Mouse (Mus musculus): Measurements from ENCODE around the gene 9530077C05Rik. TPM values are rescaled to one million over a fixed set of nuclear protein-coding genes. Genes with fewer than 3 reads are reported as not detected.

Gene 9530077C05Rik
- polyA plus RNA-seq, 1 experiment, result 0.23 TPM

GRCm38 (mm10) chr9:22387901-22388300 lies 23.4 kb upstream of the 9530077C05Rik start:
- no peaks in the 10 kb centered on the region for H3K36me3 ChIP-seq (ENCODE audit: control insufficient read depth, insufficient read depth, low read length)
- no peaks in the 10 kb centered on the region; the same call in none of the 2 replicates for H3K4me1 ChIP-seq (ENCODE audit: control insufficient read depth, insufficient read depth, insufficient read length, low read length)
- TF ChIP-seq CTCF (IDR thresholded peaks at IDR 0.05; ENCODE audit: extremely low read depth, insufficient read length, insufficient replicate concordance, low read depth, low read length) (no peak), POLR2A (IDR thresholded peaks at IDR 0.05; ENCODE audit: low read depth, low read length) (no peak)
- WGBS, result 10% methylated on average over 6 of the region's 6 CpGs
- H3K4me3 ChIP-seq (ENCODE audit: low read depth, low read length), result no peak overlapping the region
- H3K27ac ChIP-seq (ENCODE audit: insufficient read depth, low read depth, low read length), result no peak overlapping the region
- H3K27me3 ChIP-seq (ENCODE audit: control insufficient read depth, insufficient read depth, low read length), result no peaks in the 10 kb centered on the region

DNA sequence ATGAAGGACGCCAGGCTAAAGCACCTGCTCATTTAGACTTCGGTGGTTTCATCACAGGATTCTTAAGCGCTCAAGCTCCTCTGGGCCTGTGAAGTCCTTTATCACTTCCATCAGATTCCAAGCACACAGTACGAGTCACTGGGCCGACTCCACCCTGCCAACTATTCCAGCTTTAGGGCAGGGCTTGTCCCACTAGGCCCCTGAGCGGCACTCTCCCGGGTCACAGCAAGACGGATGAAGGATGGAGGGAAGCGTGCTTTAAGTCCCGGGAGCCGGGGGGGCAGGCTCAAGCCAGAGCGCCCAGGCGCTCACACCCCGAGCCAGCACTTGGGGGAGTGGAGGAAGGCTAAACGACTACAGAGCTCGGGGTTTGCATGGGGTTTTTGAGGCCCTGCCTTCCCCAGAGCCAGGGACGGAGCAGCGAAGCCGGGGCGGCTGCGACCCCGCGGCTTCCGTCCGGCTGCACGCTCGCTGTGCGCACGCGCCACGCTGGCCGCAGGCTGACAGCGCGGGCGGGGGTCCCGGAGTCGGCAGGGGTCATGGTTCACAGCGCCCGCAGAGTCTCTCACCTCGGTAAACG lies 22.8 kb upstream of the 9530077C05Rik start:
- TF ChIP-seq CTCF (IDR thresholded peaks at IDR 0.05; ENCODE audit: extremely low read depth, insufficient read length, insufficient replicate concordance, low read depth, low read length), result no peak
- TF ChIP-seq POLR2A (IDR thresholded peaks at IDR 0.05; ENCODE audit: low read depth, low read length), result no peak
- no peaks in the 10 kb centered on the region for H3K36me3 ChIP-seq (ENCODE audit: control insufficient read depth, insufficient read depth, low read length)
- H3K27ac ChIP-seq (ENCODE audit: insufficient read depth, low read depth, low read length), result peak overlapping the region; percentile 34; the same call in 1 of the 2 replicates
- no peaks in the 10 kb centered on the region; the same call in none of the 2 replicates for H3K4me1 ChIP-seq (ENCODE audit: control insufficient read depth, insufficient read depth, insufficient read length, low read length)
- under 1% methylated on average over 41 of the region's 41 CpGs for WGBS
- peak overlapping the region; percentile 77 for H3K4me3 ChIP-seq (ENCODE audit: low read depth, low read length)
- no peaks in the 10 kb centered on the region for H3K27me3 ChIP-seq (ENCODE audit: control insufficient read depth, insufficient read depth, low read length)

GRCm38 (mm10) chr9:22389021-22389476 lies 22.3 kb upstream of the 9530077C05Rik start, which contains the start of gene Anln:
Gene Anln, minus strand, starts transcription at chr9:22389188.
- peak within 1 kb of the TSS; percentile 77 for H3K4me3 ChIP-seq (ENCODE audit: low read depth, low read length)
- no peaks in the 10 kb centered on the region for H3K36me3 ChIP-seq (ENCODE audit: control insufficient read depth, insufficient read depth, low read length)
- WGBS, result under 1% methylated on average over 44 of the region's 44 CpGs
- H3K27me3 ChIP-seq (ENCODE audit: control insufficient read depth, insufficient read depth, low read length), result no peaks in the 10 kb centered on the region
- peak within 1 kb of the TSS; percentile 60 for H3K27ac ChIP-seq (ENCODE audit: insufficient read depth, low read depth, low read length)
- TF ChIP-seq CTCF (IDR thresholded peaks at IDR 0.05; ENCODE audit: extremely low read depth, insufficient read length, insufficient replicate concordance, low read depth, low read length), result no peak
- TF ChIP-seq POLR2A (IDR thresholded peaks at IDR 0.05; ENCODE audit: low read depth, low read length), result peak; percentile 90
- no peaks in the 10 kb centered on the region; the same call in none of the 2 replicates for H3K4me1 ChIP-seq (ENCODE audit: control insufficient read depth, insufficient read depth, insufficient read length, low read length)

- Histone ChIP-seq H3K4me3 (ENCODE audit: low read depth, low read length) (no peak overlapping the region), H3K4me1 (ENCODE audit: control insufficient read depth, insufficient read depth, insufficient read length, low read length) (no peaks in the 10 kb centered on the region; the same call in none of the 2 replicates), H3K36me3 (ENCODE audit: control insufficient read depth, insufficient read depth, low read length) (no peaks in the 10 kb centered on the region), H3K27ac (ENCODE audit: insufficient read depth, low read depth, low read length) (peak overlapping the region; percentile 60; the same call in 1 of the 2 replicates), H3K27me3 (ENCODE audit: control insufficient read depth, insufficient read depth, low read length) (no peaks in the 10 kb centered on the region)
- WGBS, result 53% methylated on average over 6 of the region's 6 CpGs
- no peak for TF ChIP-seq POLR2A (IDR thresholded peaks at IDR 0.05; ENCODE audit: low read depth, low read length)
- TF ChIP-seq CTCF (IDR thresholded peaks at IDR 0.05; ENCODE audit: extremely low read depth, insufficient read length, insufficient replicate concordance, low read depth, low read length), result no peak
Observed at GRCm38 (mm10) chr9:22389736-22390245, 21.5 kb upstream of the 9530077C05Rik start.

DNA sequence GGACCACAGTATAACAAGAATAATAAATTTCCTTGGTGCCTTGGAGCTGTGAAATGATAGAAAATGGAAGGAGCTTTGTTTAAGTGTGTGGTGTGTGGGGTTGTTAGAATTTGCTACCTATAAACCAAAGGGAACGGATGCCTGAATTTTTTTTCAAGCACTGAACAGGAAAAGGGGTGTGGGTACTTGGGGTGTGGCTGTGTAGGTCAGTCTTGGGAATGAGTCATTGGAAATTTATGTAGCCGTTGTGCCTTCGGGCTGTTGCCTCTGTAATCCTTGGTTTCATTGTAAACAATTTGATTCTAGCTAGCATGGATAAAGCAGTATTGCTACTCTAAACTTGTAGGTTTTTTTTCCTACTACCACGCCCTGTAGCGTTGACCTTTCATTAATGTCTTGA lies 20.9 kb upstream of the 9530077C05Rik start:
- Histone ChIP-seq H3K27ac (ENCODE audit: insufficient read depth, low read depth, low read length) (no peak overlapping the region), H3K27me3 (ENCODE audit: control insufficient read depth, insufficient read depth, low read length) (no peaks in the 10 kb centered on the region), H3K4me1 (ENCODE audit: control insufficient read depth, insufficient read depth, insufficient read length, low read length) (no peaks in the 10 kb centered on the region; the same call in none of the 2 replicates), H3K4me3 (ENCODE audit: low read depth, low read length) (no peak overlapping the region), H3K36me3 (ENCODE audit: control insufficient read depth, insufficient read depth, low read length) (no peaks in the 10 kb centered on the region)
- 51% methylated on average over 5 of the region's 5 CpGs for WGBS
- TF ChIP-seq POLR2A (IDR thresholded peaks at IDR 0.05; ENCODE audit: low read depth, low read length) (no peak), CTCF (IDR thresholded peaks at IDR 0.05; ENCODE audit: extremely low read depth, insufficient read length, insufficient replicate concordance, low read depth, low read length) (no peak)

DNA sequence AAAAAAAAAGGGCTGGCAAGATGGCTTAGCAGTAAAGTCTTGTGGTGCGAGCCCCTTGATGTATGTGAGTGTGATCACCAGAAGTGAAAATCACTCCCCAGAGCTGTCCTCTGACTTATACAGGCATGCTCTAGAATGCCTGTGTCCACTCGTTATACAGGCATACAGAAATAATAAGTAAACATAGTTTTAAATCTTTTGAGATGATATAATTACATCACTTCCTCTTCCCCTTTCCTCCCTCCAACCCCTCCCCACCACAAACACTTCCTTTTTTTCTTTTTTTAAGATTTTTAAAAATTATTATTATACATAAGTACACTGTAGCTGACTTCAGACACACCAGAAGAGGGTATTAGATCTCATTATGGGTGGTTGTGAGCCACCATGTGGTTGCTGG lies 16.6 kb upstream of the 9530077C05Rik start:
- Histone ChIP-seq H3K27ac (ENCODE audit: insufficient read depth, low read depth, low read length) (no peak overlapping the region), H3K4me1 (ENCODE audit: control insufficient read depth, insufficient read depth, insufficient read length, low read length) (no peaks in the 10 kb centered on the region; the same call in 1 of the 2 replicates), H3K27me3 (ENCODE audit: control insufficient read depth, insufficient read depth, low read length) (no peaks in the 10 kb centered on the region), H3K36me3 (ENCODE audit: control insufficient read depth, insufficient read depth, low read length) (no peaks in the 10 kb centered on the region), H3K4me3 (ENCODE audit: low read depth, low read length) (no peak overlapping the region)
- TF ChIP-seq POLR2A (IDR thresholded peaks at IDR 0.05; ENCODE audit: low read depth, low read length) (no peak), CTCF (IDR thresholded peaks at IDR 0.05; ENCODE audit: extremely low read depth, insufficient read length, insufficient replicate concordance, low read depth, low read length) (no peak)
- WGBS, result 70% methylated on average over 2 of the region's 2 CpGs

DNA sequence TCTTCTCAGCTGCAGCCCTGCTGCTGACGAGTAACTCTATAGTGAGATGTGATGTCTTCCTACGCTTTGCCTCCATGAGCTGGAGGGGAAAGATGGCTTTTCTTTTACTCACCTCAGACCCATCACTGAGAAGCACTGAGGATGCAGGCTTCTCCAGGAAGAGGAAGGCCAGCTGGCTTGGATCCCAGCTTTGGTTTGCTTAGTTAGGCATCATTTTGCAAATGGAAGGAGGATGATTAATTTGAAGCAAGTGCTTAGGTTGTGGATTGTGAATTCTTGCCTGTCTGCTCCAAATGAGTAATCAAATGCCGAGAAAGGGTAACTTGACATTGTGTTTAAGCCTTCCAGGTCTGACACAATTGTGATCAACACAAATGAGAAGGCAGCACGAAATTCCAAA lies 12.3 kb upstream of the 9530077C05Rik start:
- Histone ChIP-seq H3K27me3 (ENCODE audit: control insufficient read depth, insufficient read depth, low read length) (no peaks in the 10 kb centered on the region), H3K36me3 (ENCODE audit: control insufficient read depth, insufficient read depth, low read length) (no peaks in the 10 kb centered on the region), H3K4me3 (ENCODE audit: low read depth, low read length) (no peak overlapping the region), H3K27ac (ENCODE audit: insufficient read depth, low read depth, low read length) (no peak overlapping the region), H3K4me1 (ENCODE audit: control insufficient read depth, insufficient read depth, insufficient read length, low read length) (no peaks in the 10 kb centered on the region)
- TF ChIP-seq CTCF (IDR thresholded peaks at IDR 0.05; ENCODE audit: extremely low read depth, insufficient read length, insufficient replicate concordance, low read depth, low read length), result no peak
- TF ChIP-seq POLR2A (IDR thresholded peaks at IDR 0.05; ENCODE audit: low read depth, low read length), result no peak
- WGBS, result 77% methylated on average over 4 of the region's 4 CpGs
